Mouse (Mus musculus) neural tube, embryonic 15.5 days (tissue): ENCODE measurements around the gene Lefty2. TPM values are rescaled to one million over a fixed set of nuclear protein-coding genes. Genes with fewer than 3 reads are reported as not detected.

Experiments used
- polyA plus RNA-seq: library from polyadenylated mRNA; unstranded; fragments of >200 nt; fragmentation: Nextera tagmentation; extraction: Ambion mirVana; gene quantifications from 2 replicates; pipeline ENCODE4 v1.2.1, GENCODE M21; 2015

Gene Lefty2
- polyA plus RNA-seq, 1 experiment from 2014 or later = 3.0 TPM

Other genes with a start within 250 kb of the Lefty2 start
- 0.08 TPM in 1 of 2 replicates, not detected in the other for gene Mixl1, start 196.1 kb upstream of the Lefty2 start, polyA plus RNA-seq
- 23.5 and 24.4 TPM in 2 replicates for gene Acbd3, start 167.1 kb upstream of the Lefty2 start, polyA plus RNA-seq
- 2,562 and 2,745 TPM in 2 replicates for gene H3f3a, start 79.2 kb upstream of the Lefty2 start, polyA plus RNA-seq
- 28.0 and 30.8 TPM in 2 replicates for gene Sde2, start 42.0 kb upstream of the Lefty2 start, polyA plus RNA-seq
- 73.7 and 80.6 TPM in 2 replicates for gene Pycr2, start 11.2 kb downstream of the Lefty2 start, polyA plus RNA-seq
- 0.22 and 0.23 TPM in 2 replicates for gene Lefty1, start 41.9 kb downstream of the Lefty2 start, polyA plus RNA-seq
- 2.5 and 5.4 TPM in 2 replicates for gene Tmem63a, start 49.2 kb downstream of the Lefty2 start, polyA plus RNA-seq
- 7.4 and 7.6 TPM in 2 replicates for gene Ephx1, start 127.8 kb downstream of the Lefty2 start, polyA plus RNA-seq
- 0.10 and 0.13 TPM in 2 replicates for gene 9130409I23Rik, start 158.1 kb downstream of the Lefty2 start, polyA plus RNA-seq